Mouse (Mus musculus) brain, embryonic 14.5 days (tissue): ENCODE measurements around the gene Camsap2.

ENCODE experiments used
- CTCF ChIP-seq: fragments of 200-500 bp; IDR thresholded peaks from 2 replicates; pipeline ENCODE4 v1.5.1; 2012; ENCODE audit warnings: inconsistent platforms, mild to moderate bottlenecking, moderate library complexity, borderline replicate concordance; ENCODE audit not compliant: insufficient read depth, insufficient read length; ENCODE audit errors: extremely low read depth
- POLR2A ChIP-seq: fragments of 200-500 bp; IDR thresholded peaks from 2 replicates; pipeline ENCODE4 v1.6.1; 2012; ENCODE audit warnings: mild to moderate bottlenecking, inconsistent platforms, borderline replicate concordance; ENCODE audit not compliant: poor library complexity, insufficient read depth, insufficient read length, severe bottlenecking; ENCODE audit errors: extremely low read depth

GRCm38 (mm10) chr1:136259893-136260634 lies 85.8 kb downstream of the Camsap2 start:
- no peak for TF ChIP-seq CTCF
- 0 out of 2 replicates have a peak, but pooled peaks have one; percentile 34 for TF ChIP-seq POLR2A
